Mouse (Mus musculus) spleen, postnatal 10 days (tissue): Measurements from ENCODE around the gene Nfkbil1.
A peak's percentile ranks its signal among the peaks of the same experiment; 100 is the strongest.
"Not testable (repeated sequence)": the region's sequence is repeated elsewhere in the genome, so short reads cannot be mapped to it uniquely, and the experiment has no call there.

Source experiments
- DNase-seq, 2 experiments: peaks; one replicate each; pipeline ENCODE4 v3.0.0; 2021 to 2022; ENCODE audit warnings: low spot score in 2 of 2

Gene Nfkbil1

GRCm38 (mm10) chr17:35236996-35237395 lies 1.4 kb upstream of the Nfkbil1 start:
- DNase-seq: no peak

- DNase-seq: peak; percentile 99 to 100
Measured at GRCm38 (mm10) chr17:35236390-35236746, 776 bp upstream of the Nfkbil1 start.

- DNase-seq: peak; percentile 59 to 67
Measured at GRCm38 (mm10) chr17:35234903-35235302, 689 bp downstream of the Nfkbil1 start.

GRCm38 (mm10) chr17:35234090-35234489 lies 1.5 kb downstream of the Nfkbil1 start:
- not testable (repeated sequence) for DNase-seq

GRCm38 (mm10) chr17:35233114-35233980 lies 2.2 kb downstream of the Nfkbil1 start, which contains the start of gene Atp6v1g2:
Atp6v1g2 (plus strand) TSS chr17:35233660.
- no peak for DNase-seq

- no peak for DNase-seq
Measured at GRCm38 (mm10) chr17:35232659-35233058, 2.9 kb downstream of the Nfkbil1 start.

- DNase-seq: peak; percentile 89 to 92
Measured at GRCm38 (mm10) chr17:35232043-35232442, 3.5 kb downstream of the Nfkbil1 start.

- DNase-seq: no peak
Measured at GRCm38 (mm10) chr17:35231022-35231421, 4.6 kb downstream of the Nfkbil1 start.

GRCm38 (mm10) chr17:35226561-35227046 lies 9.0 kb downstream of the Nfkbil1 start:
- no peak for DNase-seq

- no peak for DNase-seq
Measured at GRCm38 (mm10) chr17:35225456-35225855, 10.1 kb downstream of the Nfkbil1 start.

GRCm38 (mm10) chr17:35224641-35225040 lies 11.0 kb downstream of the Nfkbil1 start:
- DNase-seq: no peak

- no peak for DNase-seq
Measured at GRCm38 (mm10) chr17:35222299-35222698, 13.3 kb downstream of the Nfkbil1 start.

GRCm38 (mm10) chr17:35220156-35220952 lies 15.2 kb downstream of the Nfkbil1 start, which contains the start of gene Gm16181:
Gm16181 (plus strand) TSS chr17:35220834.
- DNase-seq: no peak

GRCm38 (mm10) chr17:35219601-35220041 lies 16.0 kb downstream of the Nfkbil1 start:
- peak in 1 of 2 experiments; percentile 52 for DNase-seq

GRCm38 (mm10) chr17:35218516-35219193 lies 16.9 kb downstream of the Nfkbil1 start:
- peak in 1 of 2 experiments; percentile 65 for DNase-seq

GRCm38 (mm10) chr17:35213071-35213470 lies 22.5 kb downstream of the Nfkbil1 start:
- DNase-seq: no peak

GRCm38 (mm10) chr17:35210593-35210992 lies 25.0 kb downstream of the Nfkbil1 start:
- no peak for DNase-seq

- peak in 1 of 2 experiments; percentile 71 for DNase-seq
Measured at GRCm38 (mm10) chr17:35209785-35210535, 25.6 kb downstream of the Nfkbil1 start.

GRCm38 (mm10) chr17:35205380-35205769 lies 30.2 kb downstream of the Nfkbil1 start:
- peak in 1 of 2 experiments; percentile 48 for DNase-seq

- peak; percentile 34 to 67 for DNase-seq
Measured at GRCm38 (mm10) chr17:35204494-35205379, 30.9 kb downstream of the Nfkbil1 start, which contains the start of gene Lta. Lta (minus strand) TSS chr17:35205351.
